Mouse (Mus musculus): ENCODE data around the gene Lin7a.

Gene Lin7a

GRCm38 (mm10) chr10:107251801-107252502, 19.5 kb upstream of the Lin7a start:
- no peak for DNase-seq (ENCODE audit: low read depth)

GRCm38 (mm10) chr10:107252503-107252815, 19.0 kb upstream of the Lin7a start:
- no peak for DNase-seq (ENCODE audit: low read depth)

- no peak for DNase-seq (ENCODE audit: low read depth)
Measured at GRCm38 (mm10) chr10:107253191-107253965, 18.1 kb upstream of the Lin7a start.

- no peak for DNase-seq (ENCODE audit: low read depth)
Measured at GRCm38 (mm10) chr10:107254656-107255055, 16.8 kb upstream of the Lin7a start.

- no peak for DNase-seq (ENCODE audit: low read depth)
Measured at GRCm38 (mm10) chr10:107255351-107256050, 16.0 kb upstream of the Lin7a start.

- DNase-seq (ENCODE audit: low read depth), result no peak
Measured at GRCm38 (mm10) chr10:107256451-107256960, 15.0 kb upstream of the Lin7a start.

GRCm38 (mm10) chr10:107260428-107260827, 11.1 kb upstream of the Lin7a start:
- no peak for DNase-seq (ENCODE audit: low read depth)

- DNase-seq (ENCODE audit: low read depth), result no peak
Measured at GRCm38 (mm10) chr10:107272131-107272803, 781 bp downstream of the Lin7a start.

- DNase-seq (ENCODE audit: low read depth), result no peak
Measured at GRCm38 (mm10) chr10:107272804-107273145, 1.3 kb downstream of the Lin7a start.

GRCm38 (mm10) chr10:107273848-107274247, 2.4 kb downstream of the Lin7a start:
- no peak for DNase-seq (ENCODE audit: low read depth)

GRCm38 (mm10) chr10:107274785-107275184, 3.3 kb downstream of the Lin7a start:
- no peak for DNase-seq (ENCODE audit: low read depth)

GRCm38 (mm10) chr10:107276647-107277046, 5.2 kb downstream of the Lin7a start:
- no peak for DNase-seq (ENCODE audit: low read depth)

GRCm38 (mm10) chr10:107293934-107294664, 22.6 kb downstream of the Lin7a start:
- no peak for DNase-seq (ENCODE audit: low read depth)

GRCm38 (mm10) chr10:107300587-107301248, 29.2 kb downstream of the Lin7a start:
- DNase-seq (ENCODE audit: low read depth), result no peak

- DNase-seq (ENCODE audit: low read depth), result no peak
Measured at GRCm38 (mm10) chr10:107310964-107311490, 39.5 kb downstream of the Lin7a start.

GRCm38 (mm10) chr10:107312609-107313008, 41.1 kb downstream of the Lin7a start:
- DNase-seq (ENCODE audit: low read depth), result no peak

GRCm38 (mm10) chr10:107313395-107313794, 41.9 kb downstream of the Lin7a start:
- DNase-seq (ENCODE audit: low read depth), result no peak

- DNase-seq (ENCODE audit: low read depth), result no peak
Measured at GRCm38 (mm10) chr10:107315251-107315650, 43.8 kb downstream of the Lin7a start.

- no peak for DNase-seq (ENCODE audit: low read depth)
Measured at GRCm38 (mm10) chr10:107315681-107316080, 44.2 kb downstream of the Lin7a start.

- DNase-seq (ENCODE audit: low read depth), result no peak
Measured at GRCm38 (mm10) chr10:107316100-107316499, 44.6 kb downstream of the Lin7a start.

- no peak for DNase-seq (ENCODE audit: low read depth)
Measured at GRCm38 (mm10) chr10:107319648-107320047, 48.2 kb downstream of the Lin7a start.

Data from naive thymus-derived CD4-positive, alpha-beta T cell, adult 2 months (primary cell).